Mouse (Mus musculus): ENCODE measurements around the gene Magix.

Gene Magix

DNA sequence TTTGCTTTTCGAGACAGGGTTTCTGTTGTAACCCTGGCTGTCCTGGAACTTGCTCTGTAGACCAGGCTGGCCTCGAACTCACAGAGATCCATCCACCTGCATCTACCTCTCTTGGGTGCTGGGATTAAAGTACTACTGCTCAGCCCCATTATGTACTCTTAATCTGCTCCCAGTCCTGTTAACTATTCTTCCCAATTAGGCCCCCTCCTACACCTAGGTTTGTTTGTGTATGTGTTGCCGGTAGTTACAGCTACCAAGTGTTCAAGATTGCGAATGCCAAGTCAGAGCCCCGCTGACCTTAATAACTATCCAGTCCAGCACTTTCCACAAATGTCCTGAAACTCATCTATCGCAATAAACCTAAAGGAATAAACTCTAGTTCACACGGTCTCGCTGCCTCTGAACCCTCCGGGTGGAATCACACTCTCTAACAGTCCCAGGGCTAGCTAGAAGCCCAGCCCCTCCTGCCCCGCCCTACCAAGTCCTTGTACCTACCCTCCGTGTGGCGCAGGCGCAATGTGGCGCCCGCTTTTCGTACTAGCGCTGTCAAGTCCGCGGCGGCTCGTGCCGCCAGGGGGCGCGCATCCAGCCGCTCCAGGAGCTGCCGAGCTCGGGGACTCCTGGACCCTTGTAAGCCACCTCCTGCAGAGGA lies 1.5 kb downstream of the Magix start:
- TF ChIP-seq GATA4 (IDR thresholded peaks at IDR 0.05; ENCODE audit: insufficient replicate concordance, low read length) = no peak

DNA sequence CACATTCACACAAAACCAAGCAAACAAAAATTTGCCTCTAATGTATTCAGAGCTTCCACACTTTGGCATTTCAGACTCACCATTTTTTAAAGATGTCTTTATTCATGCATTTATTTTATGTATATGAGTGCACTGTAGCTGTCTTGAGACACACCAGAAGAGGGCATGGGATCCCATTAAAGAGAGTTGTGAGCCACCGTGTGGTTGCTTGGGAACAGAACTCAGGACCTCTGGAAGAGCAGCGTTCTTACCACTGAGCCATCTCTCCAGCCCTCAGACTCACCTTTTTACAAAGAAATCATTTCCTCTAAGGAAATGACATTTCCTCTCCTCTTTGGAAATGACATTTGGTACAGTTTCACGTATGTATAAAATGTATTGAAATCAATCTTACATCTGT lies 2.1 kb downstream of the Magix start:
- no peak for TF ChIP-seq GATA4 (IDR thresholded peaks at IDR 0.05; ENCODE audit: insufficient replicate concordance, low read length)

DNA sequence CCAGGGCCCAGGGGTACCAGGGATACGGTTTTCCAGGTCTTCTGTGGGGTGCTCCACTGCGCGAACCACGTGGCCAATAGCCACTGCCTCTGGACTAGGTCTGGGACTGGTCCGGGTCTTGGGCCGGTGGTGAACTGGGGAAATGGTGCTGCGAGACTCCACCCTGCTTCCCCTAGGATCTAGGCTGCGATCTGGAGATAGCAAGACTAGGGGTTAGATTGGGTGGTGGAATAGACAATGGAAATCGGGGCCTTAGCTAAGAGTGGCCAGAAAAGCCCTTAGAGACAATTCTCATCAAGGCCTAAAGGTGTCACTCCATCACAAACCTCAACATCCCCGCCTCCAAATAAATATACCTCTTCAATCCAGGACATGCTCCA lies 6.1 kb downstream of the Magix start:
- no peak for TF ChIP-seq GATA4 (IDR thresholded peaks at IDR 0.05; ENCODE audit: insufficient replicate concordance, low read length)

DNA sequence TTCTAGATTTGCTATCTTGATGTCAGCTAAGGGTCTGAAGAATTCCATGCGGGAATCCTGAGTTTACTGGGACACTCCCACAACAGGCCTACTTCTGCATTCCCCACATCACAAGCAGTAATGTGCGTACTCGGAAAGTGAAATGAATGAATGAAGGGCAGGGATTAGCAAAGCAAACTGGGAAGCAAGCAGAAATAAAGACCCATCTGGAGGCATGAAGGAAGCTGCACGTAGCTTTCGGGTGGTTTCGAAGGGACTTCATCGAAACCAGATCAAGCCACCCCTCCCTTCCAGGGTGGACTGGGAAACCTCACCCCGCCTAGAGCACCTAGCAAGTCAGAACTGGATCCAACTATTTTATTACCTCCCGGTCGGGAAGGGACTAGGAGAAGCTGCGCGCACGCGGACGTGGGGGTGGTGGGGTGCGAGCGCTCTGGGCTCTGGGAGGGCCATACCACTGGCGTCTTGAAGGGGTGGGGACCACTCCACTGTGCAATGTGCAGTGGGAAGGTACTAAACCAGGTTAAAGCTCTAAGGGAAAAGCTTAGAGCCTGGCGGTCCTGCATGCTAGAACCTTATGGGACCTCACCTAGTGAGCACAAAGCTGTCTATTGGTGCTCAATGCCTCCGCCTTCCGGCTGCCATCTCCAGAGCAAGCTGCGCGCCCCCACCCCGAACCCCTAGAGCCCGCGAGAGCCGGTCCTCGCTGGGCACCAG lies 6.6 kb downstream of the Magix start:
- TF ChIP-seq GATA4 (IDR thresholded peaks at IDR 0.05; ENCODE audit: insufficient replicate concordance, low read length) = no peak

DNA sequence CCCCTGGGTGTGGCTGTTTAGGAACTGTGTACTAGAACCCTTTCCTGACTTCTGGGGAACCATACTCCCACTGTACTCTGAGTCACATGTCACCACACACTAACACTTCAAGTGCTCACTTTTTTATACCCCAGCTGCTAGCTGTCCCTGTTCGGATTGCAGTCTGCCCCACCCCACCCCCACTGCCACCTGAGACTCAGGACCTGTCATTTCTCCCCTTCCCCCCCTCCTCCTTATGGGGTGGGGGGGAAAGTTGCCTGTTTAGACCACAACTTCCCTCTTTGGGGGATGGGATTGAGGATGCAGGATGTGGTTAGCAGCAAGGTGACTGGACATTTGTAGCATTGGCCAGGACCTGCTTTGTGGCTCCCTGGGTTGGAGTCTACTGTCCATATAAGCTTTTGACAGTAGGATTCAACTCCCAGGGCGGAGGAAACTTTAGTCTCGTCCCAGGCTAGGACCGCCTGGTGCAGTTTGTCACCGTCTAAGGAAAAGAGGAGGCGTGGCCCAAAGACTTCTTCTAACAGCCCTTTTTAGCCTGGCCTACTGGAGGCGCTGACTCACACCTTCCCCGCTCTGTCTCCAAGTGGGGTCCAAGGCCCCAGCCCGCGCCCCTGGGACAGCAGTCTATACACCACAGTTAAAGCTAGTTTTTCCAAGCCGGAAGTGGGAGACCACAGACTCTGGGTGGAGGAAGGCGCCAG lies 7.3 kb downstream of the Magix start:
- TF ChIP-seq GATA4 (IDR thresholded peaks at IDR 0.05; ENCODE audit: insufficient replicate concordance, low read length) = no peak

DNA sequence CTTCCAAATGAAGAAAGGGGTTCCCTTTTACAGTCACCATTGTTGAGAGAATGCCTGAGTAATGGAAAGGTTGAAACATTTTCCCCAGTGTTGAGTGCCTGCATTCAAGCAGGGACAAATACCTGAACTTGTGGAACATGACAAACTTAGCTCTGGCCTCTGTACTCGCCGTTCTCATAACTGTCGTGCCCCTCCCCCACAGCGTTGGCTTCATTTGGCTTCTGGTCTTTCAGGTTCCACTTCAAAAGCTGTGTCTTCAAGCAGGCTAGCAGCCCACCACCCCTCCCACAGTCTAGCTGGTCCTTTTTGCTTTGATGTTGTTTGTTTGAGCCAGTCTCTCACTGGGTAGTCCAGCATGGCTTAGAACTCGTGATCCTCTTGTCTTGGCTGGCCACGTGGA lies 8.3 kb downstream of the Magix start:
- no peak for TF ChIP-seq GATA4 (IDR thresholded peaks at IDR 0.05; ENCODE audit: insufficient replicate concordance, low read length)

DNA sequence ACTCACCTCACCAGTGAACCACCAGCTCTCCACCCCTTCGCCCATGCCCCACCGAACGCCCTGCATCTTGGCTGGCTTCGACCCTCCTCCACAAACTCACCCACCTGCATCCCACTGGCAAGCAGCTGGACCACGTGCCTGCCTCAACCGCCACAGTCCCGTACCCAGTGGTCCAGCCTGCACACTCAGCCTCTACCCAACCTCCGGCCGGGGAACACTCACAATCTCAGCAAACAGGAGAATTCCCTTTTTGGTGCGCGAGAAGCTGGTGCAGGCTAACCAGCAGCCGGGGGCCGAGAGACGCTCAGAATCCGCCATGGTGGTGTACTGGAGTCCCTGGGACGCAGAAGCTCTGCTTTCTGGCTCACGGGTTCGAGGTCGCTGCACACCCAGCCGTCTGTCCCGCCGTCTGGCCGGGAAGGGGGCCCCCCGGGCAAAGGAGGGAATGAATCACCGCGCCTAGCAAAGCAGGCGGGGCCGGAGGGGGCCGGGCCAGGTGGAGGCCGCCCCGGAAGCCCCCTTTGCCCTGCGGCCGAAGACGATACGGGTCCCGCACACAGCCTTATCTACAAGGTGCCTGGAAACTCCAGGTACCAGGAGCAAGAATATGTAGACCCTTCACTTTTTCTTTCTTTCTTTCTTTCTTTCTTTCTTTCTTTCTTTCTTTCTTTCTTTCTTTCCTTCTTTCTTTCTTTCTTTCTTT lies 10.0 kb downstream of the Magix start, which contains the start of gene Plp2:
Gene Plp2 (minus strand): TSS at position 470 of the 703 bp plus-strand sequence.
- TF ChIP-seq GATA4 (IDR thresholded peaks at IDR 0.05; ENCODE audit: insufficient replicate concordance, low read length) = no peak

DNA sequence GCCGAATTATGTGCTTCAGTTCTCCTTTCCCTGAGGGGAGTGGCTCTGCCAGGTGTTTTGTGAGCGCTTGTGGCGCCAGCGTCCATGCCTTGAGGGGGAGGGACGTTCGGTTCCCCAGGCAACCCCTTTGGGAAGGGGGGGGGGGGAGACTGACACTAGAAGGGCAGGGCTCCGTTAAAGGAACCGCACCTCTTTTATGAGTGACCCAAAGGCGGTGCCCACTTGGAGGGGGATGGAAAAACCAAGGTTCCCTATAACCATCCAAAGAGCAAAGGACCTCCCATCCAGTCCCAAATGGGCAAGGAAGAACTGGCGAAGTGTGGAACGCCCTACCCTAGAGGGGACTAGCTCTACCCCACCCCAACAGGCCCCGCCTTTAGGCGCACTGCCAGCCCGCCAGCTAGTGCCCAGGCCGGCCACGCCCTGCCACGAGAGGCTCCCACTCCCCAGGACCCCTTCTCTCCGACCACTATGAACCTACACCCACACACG lies 10.6 kb downstream of the Magix start:
- TF ChIP-seq GATA4 (IDR thresholded peaks at IDR 0.05; ENCODE audit: insufficient replicate concordance, low read length) = no peak

DNA sequence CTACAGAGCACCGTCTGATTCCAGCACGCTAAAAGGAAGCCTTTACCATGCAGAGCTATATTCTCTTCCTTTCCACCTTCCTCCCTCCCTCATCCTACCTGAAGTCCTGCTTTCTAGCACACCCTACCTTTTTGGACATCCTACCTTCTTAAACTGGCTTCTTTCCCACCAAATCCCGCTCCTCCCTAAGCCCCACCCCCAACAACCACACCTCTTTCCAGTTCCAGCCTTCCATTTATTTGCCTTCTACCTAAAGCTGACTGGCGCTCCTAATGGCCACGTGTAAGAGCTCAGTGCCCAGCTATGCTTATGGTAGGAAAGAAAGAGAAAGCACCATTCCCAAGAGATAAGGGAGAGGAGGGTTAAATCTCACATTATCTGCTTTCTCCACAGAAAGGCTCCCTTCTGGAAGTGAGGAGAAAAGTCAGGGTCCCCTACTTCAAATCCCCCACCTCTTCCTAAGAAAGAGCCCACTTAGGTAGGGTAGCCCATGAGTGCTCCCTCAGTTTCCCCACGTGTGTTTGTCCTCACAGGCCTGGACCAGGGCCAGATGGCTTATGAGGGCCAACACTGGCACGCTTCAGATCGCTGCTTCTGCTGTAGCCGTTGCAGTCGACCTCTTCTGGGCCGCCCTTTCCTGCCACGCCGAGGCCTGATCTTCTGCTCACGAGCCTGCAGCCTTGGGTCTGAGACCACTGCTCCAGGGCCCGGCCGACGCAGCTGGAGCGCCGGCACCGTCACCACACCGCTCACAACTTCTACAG lies 15.1 kb downstream of the Magix start:
- TF ChIP-seq GATA4 (IDR thresholded peaks at IDR 0.05; ENCODE audit: insufficient replicate concordance, low read length) = no peak

DNA sequence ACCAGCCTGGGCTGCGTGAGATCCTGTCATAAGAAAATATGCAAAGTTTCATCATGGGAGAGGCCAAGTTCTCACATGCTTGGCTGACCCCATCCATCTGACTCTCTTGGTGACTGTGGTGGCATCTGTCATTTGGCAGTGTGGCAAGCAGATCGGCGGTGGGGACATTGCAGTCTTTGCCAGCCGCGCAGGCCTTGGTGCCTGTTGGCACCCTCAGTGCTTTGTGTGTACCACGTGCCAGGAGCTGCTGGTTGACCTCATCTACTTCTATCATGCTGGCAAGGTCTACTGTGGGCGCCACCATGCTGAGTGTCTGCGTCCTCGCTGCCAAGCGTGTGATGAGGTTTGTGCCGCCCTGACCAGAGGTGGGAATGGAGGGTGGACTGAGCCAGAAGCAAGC lies 16.3 kb downstream of the Magix start:
- TF ChIP-seq GATA4 (IDR thresholded peaks at IDR 0.05; ENCODE audit: insufficient replicate concordance, low read length) = no peak

DNA sequence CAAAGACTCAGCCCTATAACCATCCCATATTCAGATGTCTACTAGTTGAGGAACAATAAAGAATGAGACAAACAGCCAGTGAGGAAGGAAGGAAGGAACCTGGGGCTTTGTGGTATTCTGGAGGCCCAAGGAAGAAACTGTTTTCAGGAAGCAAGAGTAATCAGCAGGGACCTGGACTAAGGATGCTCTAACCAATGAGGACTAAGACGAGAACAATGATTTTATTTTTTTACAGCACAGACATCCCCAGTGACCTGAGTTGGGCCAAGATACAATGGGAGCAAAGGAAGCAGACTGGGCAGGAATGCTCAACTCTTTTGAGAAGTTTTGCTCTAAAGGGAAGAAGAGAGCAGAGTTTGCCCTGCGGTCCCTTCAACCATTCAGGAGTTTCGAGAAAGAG lies 18.1 kb downstream of the Magix start:
- TF ChIP-seq GATA4 (IDR thresholded peaks at IDR 0.05; ENCODE audit: insufficient replicate concordance, low read length) = no peak

DNA sequence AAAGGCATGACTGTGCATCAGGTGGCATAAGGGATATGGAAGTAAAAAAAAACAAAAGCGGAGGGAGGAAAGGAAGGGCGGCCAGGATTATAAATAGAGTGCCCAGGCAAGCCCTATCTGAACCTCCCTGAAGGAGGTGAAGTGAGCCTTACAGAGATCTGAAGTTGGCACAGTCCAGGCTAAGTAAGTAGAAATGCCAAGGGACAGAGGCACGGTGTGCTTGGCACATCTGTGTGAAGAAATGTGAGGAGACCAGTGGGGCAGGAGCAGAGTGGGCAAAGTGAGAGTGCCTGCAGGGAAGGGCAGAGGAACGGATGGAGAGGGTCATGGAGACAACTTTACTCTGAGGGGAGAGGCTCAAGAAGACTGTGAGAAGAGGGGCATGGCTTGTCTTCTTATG lies 20.0 kb downstream of the Magix start:
- TF ChIP-seq GATA4 (IDR thresholded peaks at IDR 0.05; ENCODE audit: insufficient replicate concordance, low read length) = no peak

DNA sequence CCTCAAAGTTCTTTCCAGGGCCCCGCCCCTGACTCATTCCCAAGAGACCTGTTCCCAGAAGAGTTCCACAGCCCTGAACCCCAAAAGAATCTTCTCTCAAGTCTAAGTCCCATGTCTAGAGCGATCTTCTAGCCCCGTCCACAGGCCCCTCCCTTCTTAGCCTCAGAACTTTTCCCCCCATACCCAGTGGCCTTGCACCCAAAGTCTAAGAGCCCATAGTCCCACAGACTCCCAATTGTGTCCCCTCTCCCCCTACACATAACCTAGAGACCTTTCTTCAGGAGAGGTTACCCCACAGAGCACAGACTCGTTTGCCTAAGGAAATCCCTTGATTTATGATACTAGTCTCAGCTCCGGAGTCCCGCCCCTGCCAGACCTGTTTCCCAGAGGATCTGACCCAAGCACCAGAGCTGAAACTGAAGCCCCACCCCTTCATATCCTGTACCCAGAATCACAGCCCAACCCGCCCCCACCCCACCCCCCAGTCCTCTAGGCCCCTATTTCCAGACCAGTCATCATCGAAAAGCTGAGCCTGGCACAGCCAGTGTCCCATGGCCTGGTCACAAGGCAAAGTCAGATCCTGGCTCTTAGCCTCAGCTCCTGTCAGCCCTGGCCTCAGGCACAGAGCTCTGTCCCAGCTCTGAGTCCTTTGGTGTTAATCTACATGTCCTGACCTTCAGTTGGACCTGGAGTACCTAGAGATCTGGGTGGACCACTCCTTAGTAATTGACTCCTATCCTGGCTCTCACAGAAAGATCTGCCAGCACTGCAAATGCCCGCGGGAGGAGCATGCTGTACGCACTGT lies 22.1 kb downstream of the Magix start:
- TF ChIP-seq GATA4 (IDR thresholded peaks at IDR 0.05; ENCODE audit: insufficient replicate concordance, low read length) = no peak

Measured in liver, adult (tissue).